Mouse (Mus musculus): Measurements from ENCODE around the gene B230118H07Rik.

DNA sequence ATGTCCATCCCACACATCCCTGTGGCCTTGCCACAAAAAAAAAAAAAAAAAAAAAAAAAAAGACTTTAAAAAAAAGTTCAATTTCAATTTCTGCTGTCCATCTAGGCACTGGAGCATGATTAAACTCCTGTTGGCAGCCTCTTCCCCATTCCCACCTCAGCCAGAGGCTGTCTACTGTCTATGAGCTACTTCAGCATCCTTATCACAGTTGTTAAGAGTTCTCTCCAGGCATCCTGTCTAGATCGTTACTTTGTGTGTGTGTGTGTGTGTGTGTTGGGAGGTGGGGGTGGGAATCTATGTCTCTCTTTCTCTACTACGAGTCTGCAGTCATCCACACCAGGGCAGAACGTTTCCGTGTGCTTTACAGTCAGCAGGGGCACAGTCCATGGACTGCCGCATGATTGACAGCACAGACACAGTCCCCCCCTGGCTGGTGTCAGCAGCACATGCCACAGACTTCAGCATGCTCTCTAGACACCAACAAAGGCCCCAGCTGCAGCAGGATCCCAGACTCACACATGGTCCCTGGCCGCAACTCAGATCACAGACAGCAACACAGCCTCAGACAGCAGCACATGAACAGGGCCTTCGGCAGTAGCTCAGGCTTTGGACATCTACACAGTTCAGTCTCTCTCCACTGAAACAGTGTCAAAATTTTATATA is 41.0 kb downstream of the B230118H07Rik start:
- TF ChIP-seq MAFK (IDR thresholded peaks at IDR 0.05; ENCODE audit: insufficient read depth, low read depth, low read length), result no peak
- TF ChIP-seq ZC3H11A (IDR thresholded peaks at IDR 0.05; ENCODE audit: borderline replicate concordance, low read depth, low read length), result no peak
- TF ChIP-seq HCFC1 (IDR thresholded peaks at IDR 0.05; ENCODE audit: borderline replicate concordance, insufficient read depth, low read length), result no peak
